Mouse (Mus musculus) lung, postnatal 0 days (tissue): ENCODE results near the gene Ist1.

ENCODE experiments used
- CTCF ChIP-seq: IDR thresholded peaks from 2 replicates; pipeline ENCODE4 v1.5.1; 2016; ENCODE audit warnings: antibody characterized with exemption, mild to moderate bottlenecking
- EP300 ChIP-seq: IDR thresholded peaks from 2 replicates; pipeline ENCODE4 v1.6.1; 2016; ENCODE audit warnings: antibody characterized with exemption, mild to moderate bottlenecking, control low read depth

DNA sequence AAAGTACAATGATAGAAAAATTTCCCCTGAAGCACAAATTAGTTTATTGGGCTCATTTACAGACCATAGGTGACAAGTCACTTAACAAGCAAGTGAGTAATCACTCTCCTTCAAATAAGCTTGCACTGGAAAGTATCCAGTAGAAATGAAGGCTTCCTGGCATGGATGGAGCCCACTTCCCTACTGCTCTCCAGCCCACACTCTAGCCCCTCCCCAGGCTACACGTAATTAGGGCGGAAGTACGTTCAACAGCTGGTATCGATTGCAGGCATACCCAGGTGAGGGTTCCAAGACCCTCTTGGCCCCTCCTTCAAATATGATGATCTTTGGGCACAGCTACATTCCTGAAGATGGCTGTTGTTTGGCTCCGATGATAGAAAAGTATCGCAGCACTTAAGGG, 1.1 kb upstream of the Ist1 start:
- TF ChIP-seq CTCF (no peak), EP300 (no peak)
